ENCODE assay signal across 17 mouse cellular contexts in genomic region chr4:138863344-138863998, GRCm38 (mm10). TPM values are rescaled to one million over a fixed set of nuclear protein-coding genes. Genes with fewer than 3 reads are reported as not detected.
DNase-seq lines count a peak whose midpoint lies in the region; ATAC-seq lines count a peak whose summit lies in the region.
"Had no signal": no experiment of that assay in that cellular context is flagged by ENCODE, and none has a peak within 500 bp of the region (broad histone marks: within the 10 kb centered on the region; RNA-seq: fewer than 3 reads in every experiment).

Pla2g5 (minus strand) TSS chr4:138863482.

- intact Hi-C loops in heart, postnatal 14 days (cut with DNase I): no loop called here
- intact Hi-C loops in left cerebral cortex, postnatal 14 days (cut with DNase I): no loop called here

- H3K27me3 ChIP-seq in heart, embryonic 10.5 days (ENCODE audit: insufficient read depth, poor library complexity, severe bottlenecking): 0 out of 2 replicates have a peak, but pooled peaks cover 5% of the 10 kb centered on the region
- H3K27me3 ChIP-seq in forebrain, embryonic 14.5 days (replicated peaks; ENCODE audit: control insufficient read depth, insufficient read depth, low read length): no peaks in the 10 kb centered on the region
- H3K27me3 ChIP-seq: midbrain, embryonic 12.5 days; stomach, embryonic 15.5 days had no signal

- no peak within 1 kb of the TSS for H3K4me2 ChIP-seq in forebrain, embryonic 14.5 days (ENCODE audit: low read length)
- H3K4me2 ChIP-seq: midbrain, embryonic 12.5 days; stomach, embryonic 15.5 days had no signal

- peaks cover 13% of the 10 kb centered on the region for H3K4me1 ChIP-seq in heart, embryonic 10.5 days
- H3K4me1 ChIP-seq in forebrain, embryonic 14.5 days (ENCODE audit: control insufficient read depth, insufficient read depth, low read length): no peaks in the 10 kb centered on the region
- H3K4me1 ChIP-seq: midbrain, embryonic 12.5 days had no signal

- WGBS in heart, embryonic 10.5 days: 69% methylated on average over 10 of the region's 10 CpGs
- 82% methylated on average over 10 of the region's 10 CpGs for WGBS in forebrain, embryonic 14.5 days

- ATAC-seq in forebrain, embryonic 14.5 days: no peak

- no peaks in the 10 kb centered on the region for H3K9me3 ChIP-seq in heart, embryonic 10.5 days
- no peaks in the 10 kb centered on the region for H3K9me3 ChIP-seq in forebrain, embryonic 14.5 days (replicated peaks; ENCODE audit: control insufficient read depth, low read length)
- H3K9me3 ChIP-seq: midbrain, embryonic 12.5 days; stomach, embryonic 15.5 days had no signal

- no peak for DNase-seq in heart, postnatal 14 days
- no peak for DNase-seq in heart, embryonic 10.5 days (ENCODE audit: low spot score)
- DNase-seq in thymus, postnatal 14 days: peak; percentile 21
- no peak for DNase-seq in thymus, postnatal 25 days
- no peak for DNase-seq in adrenal gland, postnatal 4 days (ENCODE audit: low spot score in 2 of 2)
- no peak for DNase-seq in urinary bladder, postnatal 14 days (ENCODE audit: low spot score)
- no peak for DNase-seq in left cerebral cortex, postnatal 14 days (ENCODE audit: low spot score in 2 of 2)
- DNase-seq in forebrain, embryonic 14.5 days (ENCODE audit: low spot score): no peak
- DNase-seq: cerebellum, adult 11-12 months; left cerebral cortex, postnatal 4 days; right cerebral cortex, adult 18-20 months had no signal

- H3K36me3 ChIP-seq in heart, embryonic 10.5 days: no peaks in the 10 kb centered on the region
- H3K36me3 ChIP-seq in forebrain, embryonic 14.5 days (ENCODE audit: control insufficient read depth, insufficient read depth, low read length): no peaks in the 10 kb centered on the region
- H3K36me3 ChIP-seq: midbrain, embryonic 12.5 days; stomach, embryonic 15.5 days had no signal

- no peak within 1 kb of the TSS for H3K4me3 ChIP-seq in heart, embryonic 10.5 days
- no peak within 1 kb of the TSS for H3K4me3 ChIP-seq in forebrain, embryonic 14.5 days (ENCODE audit: low read depth, low read length)
- H3K4me3 ChIP-seq: erythroblast, embryonic 14.5 days; midbrain, embryonic 12.5 days; stomach, embryonic 15.5 days had no signal

- H3K9ac ChIP-seq in forebrain, embryonic 14.5 days (ENCODE audit: low read length): no peak within 1 kb of the TSS
- H3K9ac ChIP-seq: midbrain, embryonic 12.5 days; stomach, embryonic 15.5 days had no signal

- no peak within 1 kb of the TSS for H3K27ac ChIP-seq in heart, embryonic 10.5 days
- no peak within 1 kb of the TSS for H3K27ac ChIP-seq in forebrain, embryonic 14.5 days (ENCODE audit: low read depth, low read length)
- H3K27ac ChIP-seq: midbrain, embryonic 12.5 days; stomach, embryonic 15.5 days had no signal

RNA-seq across cellular contexts. Expression of gene Pla2g5, which starts in this region (rescaled TPM):
- total RNA-seq in heart, postnatal 14 days (2021): 10 to 100 TPM; 22.4 to 30.4 TPM
- polyA plus RNA-seq in heart, embryonic 10.5 days (2016; fragmentation: Nextera tagmentation; extraction: Ambion mirVana): 0.91 and 2.1 TPM in 2 replicates
- 10 to 100 TPM; 31.0 to 32.6 TPM for total RNA-seq in adrenal gland, postnatal 4 days (2021)
- 1 to 10 TPM; 2.8 to 4.2 TPM for total RNA-seq in left cerebral cortex, postnatal 14 days (2021)
- polyA plus RNA-seq in forebrain, embryonic 14.5 days (2014; fragmentation: Nextera tagmentation; extraction: Ambion mirVana): 0.67 and 1.0 TPM in 2 replicates
- total RNA-seq: hematopoietic stem cell, adult 5-6 weeks had no signal
- polyA plus RNA-seq: erythroblast, embryonic 14.5 days; liver, embryonic 16.5 days; midbrain, embryonic 12.5 days; neural tube, embryonic 11.5 days had no signal

Comparison
In these comparisons a context has a peak if more than half of its experiments do, and no peak if none do; other contexts are left out.
1. RNA of gene Pla2g5 (total RNA-seq): 31.0 to 32.6 TPM in adrenal gland, postnatal 4 days and 22.4 to 30.4 TPM in heart, postnatal 14 days; 2.8 to 4.2 TPM in left cerebral cortex, postnatal 14 days; every median in the first group is over 4 times any median in the second.